Mouse (Mus musculus) intestine, embryonic 16.5 days (tissue): Measurements from ENCODE around the gene Stk11ip. TPM values are rescaled to one million over a fixed set of nuclear protein-coding genes. Genes with fewer than 3 reads are reported as not detected.

ENCODE experiments used
- ATAC-seq: fragments of 200-750 bp; cut with Nextera tagmentation; 2 replicates; pipeline ENCODE4 v1.8.0; 2017; ENCODE audit warnings: moderate TSS enrichment, moderate library complexity
- H3K27ac ChIP-seq: fragments of 300-500 bp; sonication (generic); 2 replicates; pipeline ENCODE4 v1.5.1; 2014; ENCODE audit warnings: mild to moderate bottlenecking, low read length
- H3K27me3 ChIP-seq: fragments of 300-500 bp; sonication (generic); replicated peaks from 2 replicates; pipeline ENCODE4 v1.6.1; 2014; ENCODE audit warnings: low read length, control low read depth, mixed read lengths; ENCODE audit not compliant: control insufficient read depth, insufficient read depth
- H3K36me3 ChIP-seq: fragments of 300-500 bp; sonication (generic); 2 replicates; pipeline ENCODE4 v1.6.1; 2014; ENCODE audit warnings: low read length, control low read depth; ENCODE audit not compliant: control insufficient read depth, insufficient read depth
- H3K4me1 ChIP-seq: fragments of 300-500 bp; sonication (generic); 2 replicates; pipeline ENCODE4 v1.6.1; 2014; ENCODE audit warnings: low read length, control low read depth, mixed read lengths; ENCODE audit not compliant: control insufficient read depth, insufficient read depth
- H3K4me2 ChIP-seq: fragments of 300-500 bp; sonication (generic); 2 replicates; pipeline ENCODE4 v1.6.1; 2014; ENCODE audit warnings: low read depth, low read length, control low read depth
- H3K4me3 ChIP-seq: fragments of 300-500 bp; sonication (generic); 2 replicates; pipeline ENCODE4 v1.5.1; 2014; ENCODE audit warnings: mild to moderate bottlenecking, low read length
- H3K9ac ChIP-seq: fragments of 300-500 bp; sonication (generic); 2 replicates; pipeline ENCODE4 v1.6.1; 2014; ENCODE audit warnings: low read depth, low read length
- H3K9me3 ChIP-seq: fragments of 300-500 bp; sonication (generic); 2 replicates; pipeline ENCODE4 v1.6.1; 2016; ENCODE audit warnings: low read length, control low read depth; ENCODE audit not compliant: control insufficient read depth
- WGBS: fragments of 180-500 bp; shearing (Covaris S2); extraction: QIAGEN DNeasy Blood & Tissue Kit; methylation state at CpG from one replicate; pipeline ENCODE4 v1.1.7; 2014; 5-methylcytosine and 5-hydroxymethylcytosine counted together
- polyA plus RNA-seq: library from polyadenylated mRNA; unstranded; fragments of >200 nt; fragmentation: Nextera tagmentation; extraction: Ambion mirVana; gene quantifications from 2 replicates; pipeline ENCODE4 v1.2.1, GENCODE M21; 2015

Gene Stk11ip
- polyA plus RNA-seq, 1 experiment from 2014 or later: 16.6 TPM

DNA sequence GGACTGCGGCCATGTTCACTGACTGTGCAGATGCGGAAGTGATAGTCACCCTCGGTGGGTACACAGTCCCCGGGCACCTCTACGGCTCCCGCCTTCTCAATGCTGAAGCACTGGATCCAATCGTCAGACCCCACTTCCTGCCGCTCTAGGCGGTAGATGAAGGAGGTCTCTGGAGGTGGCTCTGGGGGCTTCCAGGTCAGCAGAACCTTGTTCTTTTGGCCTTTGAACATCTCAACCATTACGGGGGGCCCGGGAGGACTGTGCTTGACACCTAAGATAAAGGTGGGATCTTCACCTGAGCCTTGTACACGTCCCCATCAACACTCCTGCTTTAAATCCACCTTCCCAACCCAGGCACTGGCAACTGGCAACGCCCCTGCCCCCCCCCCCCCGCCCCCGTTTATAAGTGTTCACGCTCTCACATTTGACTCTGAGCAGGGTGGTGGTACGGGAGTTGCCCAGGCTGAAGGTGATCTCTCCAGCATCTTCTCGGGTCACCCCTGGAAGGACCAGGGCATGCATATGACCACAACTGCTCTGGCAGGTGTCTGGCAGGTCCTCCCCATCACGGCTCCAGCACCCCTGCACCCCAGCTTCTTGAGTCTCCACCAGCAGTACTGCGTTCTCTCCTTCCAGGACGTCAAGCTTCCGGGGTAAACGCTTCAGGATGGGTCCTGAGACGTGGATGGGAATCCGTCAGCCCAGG lies 18.2 kb upstream of the Stk11ip start:
- no peak overlapping the region for H3K4me3 ChIP-seq
- no peaks in the 10 kb centered on the region for H3K27me3 ChIP-seq
- peak overlapping the region; percentile 24; the same call in 1 of the 2 replicates for H3K9ac ChIP-seq
- peaks cover 21% of the 10 kb centered on the region for H3K36me3 ChIP-seq
- ATAC-seq: no peak
- peaks cover 29% of the 10 kb centered on the region for H3K4me1 ChIP-seq
- H3K4me2 ChIP-seq: no peak overlapping the region
- H3K9me3 ChIP-seq: no peaks in the 10 kb centered on the region
- H3K27ac ChIP-seq: no peak overlapping the region
- WGBS: 86% methylated on average over 25 of the region's 25 CpGs

DNA sequence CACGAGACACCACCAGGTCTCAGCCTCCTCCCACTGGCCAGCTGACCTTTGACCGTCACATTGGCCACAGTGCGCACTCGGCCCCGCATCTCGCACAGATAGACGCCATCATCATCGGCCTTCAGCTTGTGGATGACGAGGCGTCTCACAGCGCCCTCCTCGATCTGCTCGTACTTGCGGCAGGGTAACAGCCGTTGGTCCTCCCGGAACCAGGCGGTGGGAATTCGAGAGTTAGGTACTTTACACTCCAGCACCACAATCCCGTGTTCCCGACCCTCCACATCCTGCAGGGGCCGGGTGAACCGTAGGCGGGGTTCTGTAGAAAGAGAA lies 17.7 kb upstream of the Stk11ip start:
- H3K9ac ChIP-seq: peak overlapping the region; percentile 24; the same call in 1 of the 2 replicates
- ATAC-seq: no peak
- peaks cover 19% of the 10 kb centered on the region for H3K36me3 ChIP-seq
- H3K9me3 ChIP-seq: no peaks in the 10 kb centered on the region
- H3K4me2 ChIP-seq: peak overlapping the region; percentile 97; the same call in 1 of the 2 replicates
- no peaks in the 10 kb centered on the region for H3K27me3 ChIP-seq
- 71% methylated on average over 23 of the region's 23 CpGs for WGBS
- H3K4me1 ChIP-seq: peaks cover 29% of the 10 kb centered on the region
- H3K4me3 ChIP-seq: peak overlapping the region; percentile 12; the same call in 1 of the 2 replicates
- no peak overlapping the region for H3K27ac ChIP-seq

DNA sequence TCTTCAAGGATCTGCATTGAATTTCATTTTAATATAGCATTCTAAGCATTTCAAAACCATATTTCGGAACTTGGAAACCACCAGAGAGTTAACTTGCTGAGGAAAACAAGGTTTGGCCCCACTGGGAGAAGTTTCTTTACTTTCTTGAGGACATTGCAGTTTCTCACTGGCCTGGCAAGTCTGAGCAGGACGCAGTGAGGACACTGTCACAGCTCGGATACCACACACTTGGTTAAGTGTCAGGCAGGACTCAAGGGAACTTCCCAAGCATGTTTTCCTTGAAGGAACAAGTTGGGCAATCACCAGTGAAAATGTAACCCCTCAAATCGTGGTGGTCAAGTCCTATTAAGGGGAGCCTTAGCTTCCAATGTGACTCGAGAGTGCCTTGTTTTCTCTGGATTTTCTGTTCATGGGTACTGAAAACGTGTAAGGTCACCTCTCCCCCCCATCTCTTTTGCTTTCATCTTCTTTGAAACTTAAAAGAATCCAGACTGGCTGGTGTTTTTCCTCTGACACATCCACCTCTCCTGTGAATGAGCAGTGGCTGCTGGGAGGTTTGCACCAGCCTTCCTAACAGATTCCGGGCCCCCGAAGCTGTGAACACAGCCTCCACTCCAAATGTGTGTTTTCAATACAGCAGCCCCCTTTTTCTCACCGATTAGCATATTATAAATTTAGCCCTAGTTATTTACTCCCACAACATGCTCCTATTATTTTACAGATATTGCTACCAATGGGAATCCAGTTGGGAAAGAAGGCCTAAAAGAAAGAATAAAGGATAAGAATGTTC lies 16.9 kb upstream of the Stk11ip start:
- Histone ChIP-seq H3K4me1 (peaks cover 33% of the 10 kb centered on the region), H3K9me3 (no peaks in the 10 kb centered on the region), H3K9ac (peak overlapping the region; percentile 94), H3K36me3 (peaks cover 16% of the 10 kb centered on the region), H3K27me3 (no peaks in the 10 kb centered on the region), H3K4me2 (peak overlapping the region; percentile 97), H3K4me3 (peak overlapping the region; percentile 72), H3K27ac (no peak overlapping the region)
- no peak for ATAC-seq
- 60% methylated on average over 9 of the region's 9 CpGs for WGBS

DNA sequence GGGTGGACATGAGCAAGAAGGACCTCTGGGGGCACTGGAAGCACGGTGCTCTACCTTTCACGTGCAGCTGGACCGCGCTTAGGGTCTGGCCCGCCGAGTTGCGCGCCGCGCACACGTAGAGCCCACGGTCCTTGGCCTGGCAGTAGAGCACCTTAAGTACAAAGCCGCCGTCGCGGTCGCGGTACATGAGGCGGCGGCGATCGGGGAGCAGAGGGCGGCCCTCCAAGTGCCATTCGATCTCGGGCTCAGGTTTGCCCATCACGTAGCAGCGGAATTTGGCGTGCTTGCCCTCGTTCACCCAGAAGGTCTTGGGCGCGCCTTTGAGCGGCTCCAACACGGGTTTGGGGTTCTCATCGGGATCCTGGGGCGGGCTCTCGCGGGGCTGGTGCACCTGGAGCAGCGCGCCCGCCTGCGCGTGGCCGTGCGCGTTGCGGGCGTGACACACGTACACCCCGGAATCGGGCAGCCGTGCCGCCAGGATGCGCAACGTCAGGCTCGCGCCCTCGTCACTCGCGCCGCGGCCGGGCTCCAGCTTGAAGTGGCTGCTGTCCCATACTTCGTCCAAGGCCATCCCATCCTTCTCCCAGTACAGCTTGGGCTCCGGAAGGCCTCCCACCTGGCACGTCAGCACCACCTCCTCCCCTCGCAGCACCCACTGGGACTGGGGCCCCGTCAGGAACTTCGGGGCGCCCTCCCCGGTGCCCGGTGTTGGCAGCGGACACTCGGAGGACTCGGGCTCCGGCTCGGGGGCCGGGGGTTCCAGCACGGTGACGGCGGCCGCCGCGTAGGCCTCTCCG lies 16.0 kb upstream of the Stk11ip start:
- H3K9me3 ChIP-seq: no peaks in the 10 kb centered on the region
- peak; percentile 58 for ATAC-seq
- peak overlapping the region; percentile 72 for H3K4me3 ChIP-seq
- peak overlapping the region; percentile 99 for H3K27ac ChIP-seq
- peaks cover 41% of the 10 kb centered on the region for H3K4me1 ChIP-seq
- peak overlapping the region; percentile 94 for H3K9ac ChIP-seq
- H3K36me3 ChIP-seq: peaks cover 13% of the 10 kb centered on the region
- H3K4me2 ChIP-seq: peak overlapping the region; percentile 97
- H3K27me3 ChIP-seq: no peaks in the 10 kb centered on the region
- under 1% methylated on average over 84 of the region's 84 CpGs for WGBS

DNA sequence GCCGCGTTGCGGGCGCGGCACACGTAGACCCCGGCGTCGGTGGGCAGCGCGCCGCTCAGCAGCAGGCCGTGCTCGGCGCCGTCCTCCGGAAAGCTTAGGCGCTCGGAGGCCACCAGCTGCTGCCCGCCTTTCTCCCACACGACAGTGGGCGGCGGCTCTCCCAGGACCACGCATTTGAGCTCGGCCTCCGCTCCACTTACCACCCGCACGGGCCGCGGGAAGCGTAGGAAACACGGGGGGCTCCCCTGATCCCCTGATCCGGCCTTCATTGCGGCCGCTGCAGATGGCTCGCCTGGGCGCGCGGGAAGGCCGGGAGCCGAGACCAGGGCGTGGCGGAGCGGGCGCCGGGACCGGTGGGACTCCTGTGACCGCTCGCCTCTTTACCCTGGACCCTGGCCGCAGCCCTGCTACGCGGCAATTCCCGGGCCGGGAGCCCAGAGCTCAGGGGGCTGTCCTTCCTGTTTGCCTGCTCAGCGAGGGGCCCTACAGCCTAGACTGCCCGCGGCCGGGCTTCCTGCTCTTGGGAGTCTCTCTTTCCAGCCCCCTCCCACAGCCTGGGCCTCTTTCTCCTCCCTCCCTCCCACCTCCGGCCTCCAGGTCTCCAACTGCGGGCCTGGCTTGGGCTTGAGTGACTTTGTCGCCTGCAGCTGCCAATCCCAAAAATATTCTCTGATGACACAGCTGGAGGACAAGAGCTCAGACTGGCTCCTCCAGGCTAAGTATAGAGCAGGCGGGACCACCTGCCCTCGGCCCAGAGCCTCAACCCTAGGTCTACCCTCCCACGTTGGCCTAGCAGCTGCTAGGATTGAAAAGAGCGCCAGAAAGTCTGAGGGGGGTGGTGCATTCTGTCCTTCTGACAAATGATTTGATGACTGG lies 15.1 kb upstream of the Stk11ip start, which contains the start of gene Obsl1:
Gene Obsl1, minus strand, starts transcription at position 497 of the 876 bp plus-strand sequence.
- Histone ChIP-seq H3K9me3 (no peaks in the 10 kb centered on the region), H3K27me3 (no peaks in the 10 kb centered on the region), H3K9ac (peak within 1 kb of the TSS; percentile 94), H3K36me3 (peaks cover 10% of the 10 kb centered on the region), H3K27ac (peak within 1 kb of the TSS; percentile 99), H3K4me2 (peak within 1 kb of the TSS; percentile 97), H3K4me3 (peak within 1 kb of the TSS; percentile 72), H3K4me1 (peaks cover 49% of the 10 kb centered on the region)
- peak; percentile 91 for ATAC-seq
- WGBS: under 1% methylated on average over 62 of the region's 65 CpGs

DNA sequence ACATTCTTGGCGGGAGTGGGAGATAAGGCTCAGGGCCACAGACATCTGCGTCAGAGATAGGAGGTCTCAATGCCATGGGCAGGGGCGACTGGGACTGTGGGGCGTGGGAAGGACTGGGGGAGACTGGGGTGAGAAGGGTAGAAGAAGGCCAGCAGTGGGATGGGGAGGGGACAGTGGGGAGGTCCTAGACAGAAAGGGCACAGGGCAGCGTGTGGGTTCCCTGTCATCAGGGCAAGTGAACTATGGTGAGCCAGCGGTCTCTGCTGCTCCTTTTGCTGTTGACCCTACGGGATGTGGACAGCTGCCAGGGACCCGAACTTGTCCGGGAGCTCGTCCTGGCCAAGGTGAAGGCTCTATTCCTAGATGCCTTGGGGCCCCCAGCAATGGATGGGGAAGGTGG lies 14.3 kb upstream of the Stk11ip start, which contains the start of gene Inha:
Gene Inha, plus strand, starts transcription at position 72 of the 400 bp plus-strand sequence.
- Histone ChIP-seq H3K27me3 (no peaks in the 10 kb centered on the region), H3K4me3 (peak within 1 kb of the TSS; percentile 72), H3K9ac (peak within 1 kb of the TSS; percentile 94), H3K4me2 (peak within 1 kb of the TSS; percentile 97), H3K9me3 (no peaks in the 10 kb centered on the region), H3K36me3 (peaks cover 9% of the 10 kb centered on the region), H3K27ac (peak within 1 kb of the TSS; percentile 99), H3K4me1 (peaks cover 57% of the 10 kb centered on the region)
- WGBS: 58% methylated on average over 10 of the region's 10 CpGs
- no peak for ATAC-seq

DNA sequence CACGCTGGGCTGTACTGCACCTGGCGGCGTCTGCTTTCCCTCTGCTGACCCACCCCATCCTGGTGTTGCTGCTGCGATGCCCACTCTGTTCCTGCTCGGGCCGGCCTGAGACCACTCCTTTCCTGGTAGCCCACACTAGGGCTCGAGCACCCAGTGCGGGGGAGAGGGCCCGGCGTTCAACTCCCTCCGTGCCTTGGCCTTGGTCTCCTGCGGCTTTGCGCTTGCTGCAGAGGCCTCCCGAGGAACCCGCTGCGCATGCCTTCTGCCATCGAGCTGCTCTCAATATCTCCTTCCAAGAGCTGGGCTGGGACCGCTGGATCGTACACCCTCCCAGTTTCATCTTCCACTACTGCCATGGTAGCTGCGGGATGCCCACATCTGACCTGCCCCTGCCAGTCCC lies 11.7 kb upstream of the Stk11ip start:
- no peak overlapping the region for H3K4me3 ChIP-seq
- peaks cover 44% of the 10 kb centered on the region for H3K4me1 ChIP-seq
- no peak overlapping the region for H3K27ac ChIP-seq
- H3K9ac ChIP-seq: peak overlapping the region; percentile 37
- 62% methylated on average over 20 of the region's 20 CpGs for WGBS
- no peak overlapping the region for H3K4me2 ChIP-seq
- no peaks in the 10 kb centered on the region for H3K27me3 ChIP-seq
- no peak for ATAC-seq
- H3K9me3 ChIP-seq: no peaks in the 10 kb centered on the region
- no peaks in the 10 kb centered on the region for H3K36me3 ChIP-seq

DNA sequence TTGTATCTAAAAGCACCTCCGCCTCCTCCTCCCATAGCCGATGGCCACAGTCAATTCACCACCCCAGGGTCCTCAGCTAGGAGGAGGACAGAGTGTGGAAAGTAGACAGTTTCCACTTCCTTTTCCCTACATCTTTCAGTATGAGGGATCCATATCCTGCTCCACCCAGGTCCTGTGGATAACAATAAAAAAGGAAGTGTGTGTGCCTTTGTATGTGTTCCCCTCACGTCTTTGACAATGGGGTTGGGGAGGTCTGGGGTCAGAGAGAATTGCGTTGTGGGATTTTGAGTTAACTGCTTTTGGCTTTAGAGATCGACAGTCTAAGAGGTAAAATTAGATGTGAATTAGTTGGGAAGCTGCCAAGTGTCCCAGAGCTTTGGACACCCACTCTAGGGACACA lies 11.2 kb upstream of the Stk11ip start:
- H3K9me3 ChIP-seq: no peaks in the 10 kb centered on the region
- no peak for ATAC-seq
- H3K27ac ChIP-seq: peak overlapping the region; percentile 27; the same call in 1 of the 2 replicates
- H3K4me3 ChIP-seq: no peak overlapping the region
- 76% methylated on average over 5 of the region's 5 CpGs for whole genome bisulfite sequencing
- no peaks in the 10 kb centered on the region for H3K27me3 ChIP-seq
- H3K4me2 ChIP-seq: no peak overlapping the region
- H3K4me1 ChIP-seq: peaks cover 43% of the 10 kb centered on the region
- no peak overlapping the region for H3K9ac ChIP-seq
- H3K36me3 ChIP-seq: no peaks in the 10 kb centered on the region
